Mouse (Mus musculus) neural tube, embryonic 15.5 days (tissue): ENCODE measurements at regions not wholly inside any gene's neighbourhood (a gene's known extent, or its start where the extent isn't known, plus 50 kb on each side); places are given as distances from the start of the nearest gene placed in this dataset.
"Not testable (repeated sequence)": the region's sequence is repeated elsewhere in the genome, so short reads cannot be mapped to it uniquely, and the experiment has no call there.

Experiments
- ATAC-seq: fragments of 200-750 bp; cut with Nextera tagmentation; 2 replicates; pipeline ENCODE4 v1.8.0; 2017; ENCODE audit warnings: mild to moderate bottlenecking, moderate TSS enrichment, moderate library complexity; ENCODE audit not compliant: low FRiP score
- H3K27ac ChIP-seq: fragments of 300-500 bp; sonication (generic); replicated peaks from 2 replicates; pipeline ENCODE4 v1.5.1; 2015; ENCODE audit warnings: mild to moderate bottlenecking, inconsistent platforms
- H3K27me3 ChIP-seq: fragments of 300-500 bp; sonication (generic); replicated peaks from 2 replicates; pipeline ENCODE4 v1.6.1; 2015; ENCODE audit warnings: inconsistent platforms
- H3K36me3 ChIP-seq: fragments of 300-500 bp; sonication (generic); 2 replicates; pipeline ENCODE4 v1.6.1; 2015; ENCODE audit warnings: inconsistent platforms
- H3K4me1 ChIP-seq: fragments of 300-500 bp; sonication (generic); 2 replicates; pipeline ENCODE4 v1.6.1; 2015; ENCODE audit warnings: inconsistent platforms
- H3K4me2 ChIP-seq: fragments of 300-500 bp; sonication (generic); 2 replicates; pipeline ENCODE4 v1.6.1; 2015; ENCODE audit warnings: inconsistent platforms, mild to moderate bottlenecking, moderate library complexity
- H3K4me3 ChIP-seq: fragments of 300-500 bp; sonication (generic); replicated peaks from 2 replicates; pipeline ENCODE4 v1.5.1; 2015; ENCODE audit warnings: mild to moderate bottlenecking, inconsistent platforms
- H3K9ac ChIP-seq: fragments of 300-500 bp; sonication (generic); replicated peaks from 2 replicates; pipeline ENCODE4 v1.6.1; 2015; ENCODE audit warnings: mild to moderate bottlenecking, inconsistent platforms
- H3K9me3 ChIP-seq: fragments of 300-500 bp; sonication (generic); replicated peaks from 2 replicates; pipeline ENCODE4 v1.6.1; 2016; ENCODE audit warnings: inconsistent platforms
- WGBS: fragments of 180-500 bp; shearing (Covaris S2); methylation state at CpG from one replicate; pipeline ENCODE4 v1.1.7; 2015; ENCODE audit warnings: mixed read lengths; 5-methylcytosine and 5-hydroxymethylcytosine counted together

GRCm38 (mm10) chr13:5657556-5657955 lies 203.7 kb upstream of the Klf6 start:
- no peak overlapping the region for H3K4me3 ChIP-seq
- H3K4me2 ChIP-seq = no peak overlapping the region
- 55% methylated on average over 5 of the region's 5 CpGs for WGBS
- no peaks in the 10 kb centered on the region for H3K36me3 ChIP-seq
- H3K27ac ChIP-seq = no peak overlapping the region
- H3K4me1 ChIP-seq = no peaks in the 10 kb centered on the region
- ATAC-seq = no peak
- H3K9me3 ChIP-seq = no peaks in the 10 kb centered on the region
- no peak overlapping the region for H3K9ac ChIP-seq
- H3K27me3 ChIP-seq = no peaks in the 10 kb centered on the region

GRCm38 (mm10) chr13:5666235-5667007 lies 194.9 kb upstream of the Klf6 start:
- H3K4me1 ChIP-seq = no peaks in the 10 kb centered on the region
- H3K27me3 ChIP-seq = no peaks in the 10 kb centered on the region
- H3K4me3 ChIP-seq = no peak overlapping the region
- H3K36me3 ChIP-seq = no peaks in the 10 kb centered on the region
- H3K4me2 ChIP-seq = no peak overlapping the region
- no peak overlapping the region for H3K27ac ChIP-seq
- H3K9ac ChIP-seq = no peak overlapping the region
- no peak for ATAC-seq
- no peaks in the 10 kb centered on the region for H3K9me3 ChIP-seq
- 88% methylated on average over 3 of the region's 3 CpGs for WGBS

DNA sequence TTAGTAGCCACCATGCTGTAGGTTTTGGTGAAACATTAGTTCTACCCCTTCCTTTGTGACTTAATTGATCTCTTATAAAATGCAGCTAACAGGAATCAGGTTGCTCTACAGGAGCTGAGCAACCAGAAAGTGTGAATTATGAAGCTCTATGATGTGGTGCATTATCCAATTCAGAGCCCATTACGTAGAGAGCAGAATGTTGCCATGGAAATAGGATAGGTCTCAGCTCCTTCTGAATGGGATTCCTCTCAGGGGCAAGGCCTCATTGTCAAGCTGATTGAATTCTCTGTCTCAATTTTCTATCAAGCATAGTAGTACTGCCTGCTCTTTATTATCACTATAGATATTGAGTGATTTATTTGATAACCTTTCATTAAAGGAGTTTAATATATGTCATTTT lies 185.6 kb upstream of the Klf6 start:
- no peak overlapping the region for H3K27ac ChIP-seq
- no peaks in the 10 kb centered on the region for H3K36me3 ChIP-seq
- no peaks in the 10 kb centered on the region for H3K4me1 ChIP-seq
- WGBS = 9% methylated on average over 1 of the region's 1 CpGs
- no peaks in the 10 kb centered on the region for H3K9me3 ChIP-seq
- H3K4me2 ChIP-seq = no peak overlapping the region
- no peak overlapping the region for H3K9ac ChIP-seq
- 0 out of 2 replicates have a peak, but pooled peaks have one; percentile 45 for ATAC-seq
- H3K4me3 ChIP-seq = no peak overlapping the region
- no peaks in the 10 kb centered on the region for H3K27me3 ChIP-seq

DNA sequence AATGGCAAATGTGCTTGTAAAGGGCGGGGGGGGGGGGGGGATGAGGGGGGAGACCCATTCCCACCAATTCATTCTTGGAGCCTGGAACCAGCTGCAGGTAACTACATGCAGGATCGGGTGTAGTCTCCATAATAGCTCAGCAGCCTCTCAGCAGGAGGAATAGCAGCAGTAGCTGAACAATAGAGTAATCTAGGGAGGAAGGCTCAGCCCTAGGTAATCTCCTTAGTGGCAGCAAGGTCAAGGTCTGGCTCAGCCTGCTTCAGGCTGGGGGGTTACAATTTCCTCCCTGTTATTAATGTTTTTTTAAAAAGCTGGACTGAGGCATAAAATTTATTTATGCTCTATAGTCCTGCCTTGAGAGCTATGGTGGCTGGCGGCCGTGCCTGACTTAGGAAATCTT lies 171.2 kb upstream of the Klf6 start:
- H3K27me3 ChIP-seq = no peaks in the 10 kb centered on the region
- H3K9ac ChIP-seq = no peak overlapping the region
- ATAC-seq = no peak
- no peak overlapping the region for H3K4me3 ChIP-seq
- H3K4me1 ChIP-seq = no peaks in the 10 kb centered on the region
- WGBS = 67% methylated on average over 4 of the region's 4 CpGs
- no peaks in the 10 kb centered on the region for H3K36me3 ChIP-seq
- H3K9me3 ChIP-seq = no peaks in the 10 kb centered on the region; the same call in 1 of the 2 replicates
- H3K4me2 ChIP-seq = no peak overlapping the region
- H3K27ac ChIP-seq = no peak overlapping the region

- not testable (repeated sequence) for H3K9me3 ChIP-seq, H3K27ac ChIP-seq, H3K4me1 ChIP-seq, H3K27me3 ChIP-seq, H3K4me3 ChIP-seq, ATAC-seq, H3K4me2 ChIP-seq, H3K9ac ChIP-seq, H3K36me3 ChIP-seq
- WGBS = 90% methylated on average over 2 of the region's 2 CpGs
These were observed 170.6 kb upstream of the Klf6 start for GRCm38 (mm10) chr13:5690680-5691079.

- H3K27me3 ChIP-seq = no peaks in the 10 kb centered on the region
- H3K9me3 ChIP-seq = no peaks in the 10 kb centered on the region; the same call in 1 of the 2 replicates
- no peaks in the 10 kb centered on the region for H3K4me1 ChIP-seq
- 92% methylated on average over 8 of the region's 8 CpGs for WGBS
- no peak overlapping the region for H3K4me3 ChIP-seq
- no peaks in the 10 kb centered on the region for H3K36me3 ChIP-seq
- no peak overlapping the region for H3K9ac ChIP-seq
- no peak overlapping the region for H3K27ac ChIP-seq
- no peak overlapping the region for H3K4me2 ChIP-seq
- ATAC-seq = no peak
These were observed 166.7 kb upstream of the Klf6 start for GRCm38 (mm10) chr13:5694626-5695025.

- not testable (repeated sequence) for H3K27ac ChIP-seq, H3K4me2 ChIP-seq, H3K9me3 ChIP-seq, H3K4me3 ChIP-seq, ATAC-seq, H3K27me3 ChIP-seq, H3K36me3 ChIP-seq, H3K4me1 ChIP-seq, H3K9ac ChIP-seq
- 69% methylated on average over 3 of the region's 3 CpGs for WGBS
These were observed 165.7 kb upstream of the Klf6 start for GRCm38 (mm10) chr13:5695581-5695980.

DNA sequence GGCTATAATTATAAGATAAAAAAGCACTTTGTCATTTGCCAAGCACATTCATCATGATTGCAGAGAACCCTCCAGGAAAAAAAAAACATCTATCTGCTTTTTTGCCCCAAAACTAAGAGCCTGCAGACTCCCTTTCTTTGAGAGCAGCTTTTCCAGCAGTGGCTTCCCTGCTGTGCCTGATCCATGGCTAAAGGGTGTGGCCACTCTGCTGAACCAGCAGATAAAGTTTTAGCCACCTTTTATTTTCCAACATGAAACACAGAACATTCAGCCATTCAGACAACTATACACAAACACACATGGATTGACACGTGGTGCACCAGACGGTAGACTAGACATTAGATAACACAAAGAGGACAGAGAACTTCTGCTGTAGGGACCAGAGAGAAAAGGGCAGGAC lies 164.9 kb upstream of the Klf6 start:
- ATAC-seq = no peak
- H3K27ac ChIP-seq = no peak overlapping the region
- H3K4me2 ChIP-seq = no peak overlapping the region
- H3K9ac ChIP-seq = no peak overlapping the region
- no peak overlapping the region for H3K4me3 ChIP-seq
- H3K36me3 ChIP-seq = no peaks in the 10 kb centered on the region
- 45% methylated on average over 2 of the region's 2 CpGs for WGBS
- no peaks in the 10 kb centered on the region for H3K9me3 ChIP-seq
- no peaks in the 10 kb centered on the region for H3K27me3 ChIP-seq
- H3K4me1 ChIP-seq = no peaks in the 10 kb centered on the region

DNA sequence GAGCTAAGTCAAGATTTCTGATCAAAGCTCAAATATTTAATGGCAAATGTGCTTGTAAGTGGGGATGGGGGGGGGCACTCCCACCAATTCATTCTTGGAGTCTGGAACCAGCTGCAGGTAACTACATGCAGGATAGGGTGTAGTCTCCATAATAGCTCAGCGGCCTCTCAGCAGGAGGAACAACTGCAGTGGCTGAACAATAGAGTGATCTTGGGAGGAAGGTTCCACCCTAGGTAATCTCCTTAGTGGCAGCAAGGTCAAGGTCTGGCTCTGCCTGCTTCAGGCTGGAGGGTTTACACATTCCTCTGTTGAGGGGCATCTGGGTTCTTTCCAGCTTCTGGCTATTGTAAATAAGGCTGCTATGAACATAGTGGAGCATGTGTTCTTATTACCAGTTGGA lies 164.0 kb upstream of the Klf6 start:
- H3K27me3 ChIP-seq, ATAC-seq, H3K4me1 ChIP-seq, H3K27ac ChIP-seq, H3K36me3 ChIP-seq, H3K4me3 ChIP-seq, H3K4me2 ChIP-seq, H3K9ac ChIP-seq, H3K9me3 ChIP-seq: not testable (repeated sequence)
- 45% methylated on average over 1 of the region's 1 CpGs for WGBS

DNA sequence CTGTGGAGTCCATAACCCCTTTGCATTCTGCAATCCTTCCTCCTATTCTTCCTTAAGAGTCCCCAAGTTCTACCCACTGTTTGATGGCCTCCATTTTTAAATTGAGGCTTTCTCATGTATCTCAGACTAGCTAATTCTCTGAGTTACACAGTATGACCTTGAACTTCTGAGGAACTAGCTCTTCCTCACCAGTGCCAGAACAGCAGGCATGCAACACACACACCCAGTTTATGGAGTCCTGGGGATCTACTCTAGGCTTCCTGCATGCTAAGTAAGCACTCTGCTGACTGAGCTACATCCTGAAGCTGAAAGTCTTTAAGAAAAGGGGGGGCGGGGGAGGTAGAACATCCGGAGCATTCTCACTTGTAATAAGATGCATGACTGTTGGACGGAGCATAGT lies 159.2 kb upstream of the Klf6 start:
- H3K4me1 ChIP-seq = no peaks in the 10 kb centered on the region
- ATAC-seq = no peak
- no peak overlapping the region for H3K4me2 ChIP-seq
- no peak overlapping the region for H3K4me3 ChIP-seq
- no peaks in the 10 kb centered on the region for H3K9me3 ChIP-seq
- H3K36me3 ChIP-seq = no peaks in the 10 kb centered on the region
- H3K27me3 ChIP-seq = no peaks in the 10 kb centered on the region
- no peak overlapping the region for H3K9ac ChIP-seq
- H3K27ac ChIP-seq = no peak overlapping the region
- WGBS = 88% methylated on average over 3 of the region's 3 CpGs

GRCm38 (mm10) chr13:5704991-5705390 lies 156.3 kb upstream of the Klf6 start:
- H3K36me3 ChIP-seq = no peaks in the 10 kb centered on the region
- H3K27me3 ChIP-seq = no peaks in the 10 kb centered on the region
- H3K4me2 ChIP-seq = no peak overlapping the region
- H3K4me3 ChIP-seq = no peak overlapping the region
- no peaks in the 10 kb centered on the region for H3K4me1 ChIP-seq
- no peak for ATAC-seq
- H3K9ac ChIP-seq = no peak overlapping the region
- no peak overlapping the region for H3K27ac ChIP-seq
- H3K9me3 ChIP-seq = no peaks in the 10 kb centered on the region

DNA sequence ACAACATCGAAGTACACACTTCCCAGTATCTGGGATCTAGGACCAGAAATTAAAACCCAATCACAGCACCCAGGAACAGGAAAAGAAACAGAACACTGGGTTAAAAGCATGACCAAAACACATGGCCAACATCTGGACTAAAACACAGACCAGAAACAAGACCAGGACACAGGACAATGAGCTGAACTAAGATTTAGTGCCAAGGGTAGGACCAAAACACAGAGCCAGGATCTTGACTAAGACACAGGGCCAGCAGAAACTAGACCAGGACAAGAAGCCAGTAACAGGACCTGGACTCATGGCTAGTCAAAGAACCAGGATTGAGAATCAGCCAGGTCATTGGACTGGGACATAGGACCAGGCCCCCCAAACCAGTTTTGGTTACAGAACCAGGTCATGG lies 149.6 kb upstream of the Klf6 start:
- no peak overlapping the region for H3K27ac ChIP-seq
- H3K36me3 ChIP-seq = no peaks in the 10 kb centered on the region
- no peaks in the 10 kb centered on the region for H3K27me3 ChIP-seq
- H3K4me1 ChIP-seq = no peaks in the 10 kb centered on the region
- H3K4me3 ChIP-seq = no peak overlapping the region
- ATAC-seq = no peak
- no peak overlapping the region for H3K9ac ChIP-seq
- no peak overlapping the region for H3K4me2 ChIP-seq
- no peaks in the 10 kb centered on the region for H3K9me3 ChIP-seq
- 93% methylated on average over 1 of the region's 1 CpGs for WGBS
